Mouse (Mus musculus) midbrain, embryonic 14.5 days (tissue): ENCODE results near the gene Dvl2. TPM values are rescaled to one million over a fixed set of nuclear protein-coding genes. Genes with fewer than 3 reads are reported as not detected.

Source experiments
- ATAC-seq: fragments of 200-750 bp; cut with Nextera tagmentation; 2 replicates; pipeline ENCODE4 v1.8.0; 2017; ENCODE audit warnings: moderate number of reproducible peaks, moderate library complexity; ENCODE audit not compliant: low FRiP score, low TSS enrichment
- DNase-seq: peaks from one replicate; pipeline ENCODE4 v3.0.0-alpha.2; 2015
- H3K27ac ChIP-seq: fragments of 300-500 bp; sonication (generic); replicated peaks from 2 replicates; pipeline ENCODE4 v1.5.1; 2014; ENCODE audit warnings: mild to moderate bottlenecking, low read depth, low read length, moderate library complexity
- H3K27me3 ChIP-seq: fragments of 300-500 bp; sonication (generic); 2 replicates; pipeline ENCODE4 v1.6.1; 2014; ENCODE audit warnings: low read length, control low read depth, mixed read lengths; ENCODE audit not compliant: control insufficient read depth, insufficient read depth
- H3K36me3 ChIP-seq: fragments of 300-500 bp; sonication (generic); 2 replicates; pipeline ENCODE4 v1.6.1; 2014; ENCODE audit warnings: low read length, control low read depth; ENCODE audit not compliant: control insufficient read depth, insufficient read depth
- H3K4me1 ChIP-seq: fragments of 300-500 bp; sonication (generic); 2 replicates; pipeline ENCODE4 v1.6.1; 2014; ENCODE audit warnings: mild to moderate bottlenecking, antibody characterized with exemption, low read length, control low read depth; ENCODE audit not compliant: control insufficient read depth, insufficient read depth
- H3K4me2 ChIP-seq: fragments of 300-500 bp; sonication (generic); 2 replicates; pipeline ENCODE4 v1.6.1; 2014; ENCODE audit warnings: mild to moderate bottlenecking, low read length, moderate library complexity
- H3K4me3 ChIP-seq: fragments of 300-500 bp; sonication (generic); replicated peaks from 2 replicates; pipeline ENCODE4 v1.5.1; 2014; ENCODE audit warnings: low read depth, low read length
- H3K9ac ChIP-seq: fragments of 300-500 bp; sonication (generic); replicated peaks from 2 replicates; pipeline ENCODE4 v1.6.1; 2014; ENCODE audit warnings: mild to moderate bottlenecking, low read length, moderate library complexity
- H3K9me3 ChIP-seq: fragments of 300-500 bp; sonication (generic); 2 replicates; pipeline ENCODE4 v1.6.1; 2016; ENCODE audit warnings: low read length, control low read depth, mixed read lengths; ENCODE audit not compliant: control insufficient read depth
- WGBS: fragments of 180-500 bp; shearing (Covaris S2); extraction: QIAGEN DNeasy Blood & Tissue Kit; methylation state at CpG from one replicate; pipeline ENCODE4 v1.1.7; 2014; 5-methylcytosine and 5-hydroxymethylcytosine counted together
- polyA plus RNA-seq: library from polyadenylated mRNA; unstranded; fragments of >200 nt; fragmentation: Nextera tagmentation; extraction: Ambion mirVana; gene quantifications from 2 replicates; pipeline ENCODE4 v1.2.1, GENCODE M21; 2014

Gene Dvl2
- polyA plus RNA-seq, 1 experiment from 2014 or later: 23.0 TPM

GRCm38 (mm10) chr11:70026689-70027088 is 26.3 kb downstream of the Dvl2 start:
- Histone ChIP-seq H3K9me3 (no peaks in the 10 kb centered on the region), H3K27ac (peak overlapping the region; percentile 96), H3K27me3 (no peaks in the 10 kb centered on the region), H3K36me3 (peaks cover 12% of the 10 kb centered on the region), H3K4me1 (peaks cover 76% of the 10 kb centered on the region), H3K9ac (peak overlapping the region; percentile 21; the same call in 1 of the 2 replicates), H3K4me2 (peak overlapping the region; percentile 72), H3K4me3 (peak overlapping the region; percentile 24)
- ATAC-seq: no peak
- DNase-seq: peak; percentile 62
- WGBS: 1% methylated on average over 19 of the region's 19 CpGs

GRCm38 (mm10) chr11:70027397-70027796 is 27.0 kb downstream of the Dvl2 start:
- DNase-seq: no peak
- peak overlapping the region; percentile 96 for H3K27ac ChIP-seq
- H3K4me3 ChIP-seq: peak overlapping the region; percentile 24
- peaks cover 71% of the 10 kb centered on the region for H3K4me1 ChIP-seq
- no peaks in the 10 kb centered on the region for H3K9me3 ChIP-seq
- no peaks in the 10 kb centered on the region for H3K27me3 ChIP-seq
- H3K4me2 ChIP-seq: peak overlapping the region; percentile 72
- H3K9ac ChIP-seq: peak overlapping the region; percentile 21; the same call in 1 of the 2 replicates
- peaks cover 20% of the 10 kb centered on the region for H3K36me3 ChIP-seq
- no peak for ATAC-seq
- 26% methylated on average over 9 of the region's 9 CpGs for WGBS

GRCm38 (mm10) chr11:70028401-70029129 is 28.2 kb downstream of the Dvl2 start:
- Histone ChIP-seq H3K4me1 (peaks cover 59% of the 10 kb centered on the region), H3K9ac (peak overlapping the region; percentile 44), H3K4me2 (peak overlapping the region; percentile 72), H3K27ac (peak overlapping the region; percentile 96), H3K4me3 (peak overlapping the region; percentile 36), H3K36me3 (peaks cover 31% of the 10 kb centered on the region), H3K9me3 (no peaks in the 10 kb centered on the region), H3K27me3 (no peaks in the 10 kb centered on the region)
- no peak for DNase-seq
- 15% methylated on average over 12 of the region's 12 CpGs for WGBS
- 0 out of 2 replicates have a peak, but pooled peaks have one; percentile 2 for ATAC-seq

- H3K4me3 ChIP-seq: peak overlapping the region; percentile 36
- H3K27ac ChIP-seq: peak overlapping the region; percentile 96
- H3K9me3 ChIP-seq: no peaks in the 10 kb centered on the region
- DNase-seq: peak; percentile 99
- H3K27me3 ChIP-seq: no peaks in the 10 kb centered on the region
- peak overlapping the region; percentile 44 for H3K9ac ChIP-seq
- peaks cover 54% of the 10 kb centered on the region for H3K4me1 ChIP-seq
- H3K4me2 ChIP-seq: peak overlapping the region; percentile 72
- ATAC-seq: peak; percentile 94
- H3K36me3 ChIP-seq: peaks cover 36% of the 10 kb centered on the region
- under 1% methylated on average over 20 of the region's 20 CpGs for WGBS
Observed at GRCm38 (mm10) chr11:70029130-70029801, 28.9 kb downstream of the Dvl2 start.

GRCm38 (mm10) chr11:70029829-70030550 is 29.6 kb downstream of the Dvl2 start:
- 21% methylated on average over 10 of the region's 11 CpGs for WGBS
- ATAC-seq (peak; percentile 54), DNase-seq (no peak)
- peak overlapping the region; percentile 96 for H3K27ac ChIP-seq
- H3K27me3 ChIP-seq: no peaks in the 10 kb centered on the region
- no peaks in the 10 kb centered on the region for H3K9me3 ChIP-seq
- peak overlapping the region; percentile 44 for H3K9ac ChIP-seq
- H3K4me1 ChIP-seq: peaks cover 48% of the 10 kb centered on the region
- peak overlapping the region; percentile 36 for H3K4me3 ChIP-seq
- H3K4me2 ChIP-seq: peak overlapping the region; percentile 72
- H3K36me3 ChIP-seq: peaks cover 42% of the 10 kb centered on the region

GRCm38 (mm10) chr11:70030651-70031320 is 30.4 kb downstream of the Dvl2 start:
- peak overlapping the region; percentile 36 for H3K4me3 ChIP-seq
- DNase-seq (no peak), ATAC-seq (no peak)
- peaks cover 46% of the 10 kb centered on the region for H3K36me3 ChIP-seq
- H3K27ac ChIP-seq: peak overlapping the region; percentile 96
- WGBS: 90% methylated on average over 28 of the region's 28 CpGs
- H3K27me3 ChIP-seq: no peaks in the 10 kb centered on the region
- no peaks in the 10 kb centered on the region for H3K9me3 ChIP-seq
- peak overlapping the region; percentile 72 for H3K4me2 ChIP-seq
- H3K4me1 ChIP-seq: peaks cover 42% of the 10 kb centered on the region
- H3K9ac ChIP-seq: peak overlapping the region; percentile 44; the same call in 1 of the 2 replicates

GRCm38 (mm10) chr11:70031321-70031670 is 30.9 kb downstream of the Dvl2 start:
- peaks cover 37% of the 10 kb centered on the region for H3K4me1 ChIP-seq
- no peak overlapping the region; the same call in 1 of the 2 replicates for H3K4me2 ChIP-seq
- no peak overlapping the region for H3K4me3 ChIP-seq
- no peak overlapping the region for H3K9ac ChIP-seq
- DNase-seq: no peak
- H3K27me3 ChIP-seq: no peaks in the 10 kb centered on the region
- ATAC-seq: no peak
- peaks cover 50% of the 10 kb centered on the region for H3K36me3 ChIP-seq
- whole genome bisulfite sequencing: 95% methylated on average over 11 of the region's 11 CpGs
- no peaks in the 10 kb centered on the region for H3K9me3 ChIP-seq
- 0 out of 2 replicates have a peak overlapping the region, but pooled peaks have one; percentile 96 for H3K27ac ChIP-seq

GRCm38 (mm10) chr11:70038174-70038573 is 37.8 kb downstream of the Dvl2 start:
- Histone ChIP-seq H3K4me2 (no peak overlapping the region), H3K27ac (no peak overlapping the region), H3K4me1 (no peaks in the 10 kb centered on the region), H3K9ac (no peak overlapping the region), H3K36me3 (peaks cover 74% of the 10 kb centered on the region), H3K27me3 (no peaks in the 10 kb centered on the region), H3K4me3 (no peak overlapping the region), H3K9me3 (no peaks in the 10 kb centered on the region)
- DNase-seq: no peak
- 84% methylated on average over 7 of the region's 7 CpGs for WGBS
- ATAC-seq: no peak
